Mouse (Mus musculus) T-cell, adult 2 months (primary cell): ENCODE data around the gene Pacsin3.

Experiments
- DNase-seq: peaks from one replicate; pipeline ENCODE4 v3.0.0; 2022; ENCODE audit warnings: low spot score

The Pacsin3 gene

GRCm38 (mm10) chr2:91259493-91259892 lies 3.7 kb downstream of the Pacsin3 start:
- DNase-seq = no peak

- DNase-seq = no peak
Measured at GRCm38 (mm10) chr2:91263692-91264660, 8.2 kb downstream of the Pacsin3 start.

- peak; percentile 93 for DNase-seq
Measured at GRCm38 (mm10) chr2:91264711-91265681, 9.2 kb downstream of the Pacsin3 start, which contains the start of gene Arfgap2. Arfgap2 (plus strand) TSS chr2:91264974.

GRCm38 (mm10) chr2:91268042-91268441 lies 12.3 kb downstream of the Pacsin3 start:
- DNase-seq = no peak

- DNase-seq = no peak
Measured at GRCm38 (mm10) chr2:91268706-91269105, 13.0 kb downstream of the Pacsin3 start.

DNA sequence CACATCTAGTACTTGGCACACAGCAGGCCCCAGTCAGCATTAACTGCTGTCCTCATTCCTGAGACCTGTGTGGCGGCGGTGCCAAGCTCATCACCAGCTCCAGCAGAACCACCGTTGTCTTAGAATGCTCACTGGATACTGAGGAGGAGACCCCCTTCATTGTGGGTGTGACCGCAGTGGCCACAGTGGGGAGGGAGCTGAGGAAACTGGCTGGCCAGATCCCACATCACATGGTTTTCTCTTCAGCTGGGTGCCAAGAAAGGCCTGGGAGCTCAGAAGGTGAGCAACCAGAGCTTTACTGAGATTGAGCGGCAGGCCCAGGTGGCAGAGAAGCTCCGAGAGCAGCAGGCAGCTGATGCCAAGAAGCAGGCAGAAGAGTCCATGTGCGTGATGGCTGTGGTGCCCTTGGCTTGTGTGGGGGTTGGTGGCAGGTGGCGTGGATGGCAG lies 14.0 kb downstream of the Pacsin3 start:
- DNase-seq = no peak

DNA sequence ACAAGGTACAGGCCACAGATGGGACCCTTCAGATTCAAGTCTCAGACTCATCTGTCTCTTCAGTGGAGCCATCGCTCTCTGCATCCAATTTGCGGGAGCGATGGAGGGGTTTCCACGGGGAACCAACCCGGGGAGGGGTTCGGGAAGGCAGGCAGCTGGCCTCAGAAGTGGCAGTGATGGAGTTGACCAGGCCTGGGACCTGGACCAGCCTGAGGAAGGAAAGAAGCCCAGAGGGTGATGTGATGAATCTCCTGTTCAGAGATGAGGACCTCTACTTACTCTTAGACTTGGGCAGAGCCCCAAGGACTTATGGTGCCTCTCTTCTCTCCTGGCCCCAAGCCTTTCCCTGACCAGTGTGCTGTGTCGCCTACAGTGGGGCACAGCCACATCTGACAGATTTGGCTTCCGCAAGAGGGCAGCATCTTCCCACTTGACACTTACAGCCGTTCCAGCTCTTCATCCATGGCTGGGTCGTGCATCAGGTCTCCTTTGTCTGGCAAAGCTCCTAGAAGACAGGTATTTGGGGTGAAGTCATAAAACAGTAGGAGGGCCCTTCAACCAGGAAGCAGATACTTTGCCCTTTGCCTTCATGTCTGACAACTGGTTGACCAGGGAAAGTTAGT lies 23.1 kb downstream of the Pacsin3 start:
- DNase-seq = no peak

- no peak for DNase-seq
Measured at GRCm38 (mm10) chr2:91279372-91279755, 23.6 kb downstream of the Pacsin3 start.

GRCm38 (mm10) chr2:91281366-91281765 lies 25.6 kb downstream of the Pacsin3 start:
- no peak for DNase-seq

GRCm38 (mm10) chr2:91283972-91284371 lies 28.2 kb downstream of the Pacsin3 start:
- no peak for DNase-seq

GRCm38 (mm10) chr2:91284375-91285199 lies 28.8 kb downstream of the Pacsin3 start:
- DNase-seq = no peak

GRCm38 (mm10) chr2:91285885-91286505 lies 30.2 kb downstream of the Pacsin3 start:
- DNase-seq = no peak

GRCm38 (mm10) chr2:91287563-91287962 lies 31.8 kb downstream of the Pacsin3 start:
- DNase-seq = no peak

DNA sequence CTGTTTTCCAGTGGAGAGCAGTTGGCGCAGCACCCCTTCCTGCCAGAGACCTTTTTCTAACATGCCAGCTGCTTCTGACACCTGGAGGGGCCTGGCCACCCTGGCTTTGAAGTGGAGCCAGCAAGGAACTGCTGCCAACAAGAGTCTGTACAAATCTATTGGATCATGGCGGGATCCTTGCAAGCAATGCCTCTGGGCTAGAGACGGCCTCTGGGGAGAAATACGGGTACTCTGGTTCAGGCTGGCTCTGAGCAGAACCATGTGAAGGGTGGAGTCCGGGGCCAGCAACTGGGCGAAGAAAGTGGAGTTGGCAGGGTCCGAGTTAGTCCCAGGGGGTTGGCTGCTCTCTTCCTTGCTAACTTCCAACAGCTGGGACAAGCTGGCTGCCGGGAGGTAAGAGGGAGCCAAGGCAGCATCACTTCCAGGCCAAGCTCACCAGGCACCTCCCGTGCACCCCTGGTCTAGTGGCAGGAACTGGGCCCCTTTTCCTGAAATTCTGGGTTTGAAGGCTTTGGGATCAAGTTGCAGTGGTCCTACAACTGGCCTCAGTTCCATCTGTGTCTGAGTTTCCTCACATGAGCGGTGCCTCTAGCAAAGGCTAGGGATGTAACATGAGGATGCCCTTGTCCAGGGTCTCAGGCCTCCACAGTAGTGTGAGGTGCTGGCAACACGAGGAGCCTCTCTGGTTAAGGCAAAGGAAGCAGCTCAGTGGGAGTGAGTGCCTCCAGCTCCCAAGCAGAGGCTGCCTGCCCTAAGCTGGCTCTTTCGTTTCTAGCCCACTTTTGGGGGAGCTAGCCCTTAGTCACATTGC lies 35.6 kb downstream of the Pacsin3 start:
- no peak for DNase-seq

GRCm38 (mm10) chr2:91294226-91294625 lies 38.5 kb downstream of the Pacsin3 start:
- DNase-seq = no peak

- no peak for DNase-seq
Measured at GRCm38 (mm10) chr2:91295895-91296294, 40.1 kb downstream of the Pacsin3 start.

GRCm38 (mm10) chr2:91299156-91299555 lies 43.4 kb downstream of the Pacsin3 start:
- no peak for DNase-seq

DNA sequence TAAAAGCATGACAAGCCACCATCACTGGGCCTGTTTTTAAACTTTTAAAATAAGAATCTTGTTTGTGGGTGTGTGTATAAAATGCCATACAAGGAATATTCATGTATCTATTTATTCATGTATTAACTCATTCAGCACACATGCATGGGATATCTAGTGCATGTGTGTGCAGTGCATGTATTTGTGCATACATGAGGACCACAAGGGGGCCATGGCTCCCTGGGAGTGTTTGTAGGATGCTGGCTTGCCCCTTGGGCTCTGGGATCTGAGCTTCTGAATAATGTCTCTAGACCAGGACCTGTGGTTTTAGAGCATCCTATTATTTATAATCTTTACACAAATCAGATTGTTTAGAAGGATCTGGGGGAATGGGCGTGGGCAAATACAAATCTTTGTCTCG lies 45.0 kb downstream of the Pacsin3 start:
- no peak for DNase-seq

GRCm38 (mm10) chr2:91301836-91302235 lies 46.1 kb downstream of the Pacsin3 start:
- DNase-seq = no peak

GRCm38 (mm10) chr2:91302845-91303244 lies 47.1 kb downstream of the Pacsin3 start:
- no peak for DNase-seq
